Mouse (Mus musculus): ENCODE data around the gene Osbpl2. TPM values are rescaled to one million over a fixed set of nuclear protein-coding genes. Genes with fewer than 3 reads are reported as not detected.
"Not testable (repeated sequence)": the region's sequence is repeated elsewhere in the genome, so short reads cannot be mapped to it uniquely, and the experiment has no call there.

The Osbpl2 gene
- polyA plus RNA-seq, 1 experiment from 2014 or later: 41.8 TPM

- H3K4me1 ChIP-seq: peaks cover 14% of the 10 kb centered on the region
- no peaks in the 10 kb centered on the region for H3K27me3 ChIP-seq
- H3K9me3 ChIP-seq: no peaks in the 10 kb centered on the region
- ATAC-seq (ENCODE audit: insufficient number of reproducible peaks, insufficient read depth, low FRiP score, low TSS enrichment): no peak
- H3K4me2 ChIP-seq (replicated peaks): peak overlapping the region; percentile 62; the same call in 1 of the 2 replicates
- 0 out of 2 replicates have a peak overlapping the region, but pooled peaks have one; percentile 98 for H3K4me3 ChIP-seq
- peaks cover 25% of the 10 kb centered on the region for H3K36me3 ChIP-seq
- H3K9ac ChIP-seq: 0 out of 2 replicates have a peak overlapping the region, but pooled peaks have one; percentile 52
- no peak overlapping the region for H3K27ac ChIP-seq
- 89% methylated on average over 11 of the region's 11 CpGs for WGBS
Observed at GRCm38 (mm10) chr2:180170151-180170805, 51.2 kb downstream of the Osbpl2 start.

DNA sequence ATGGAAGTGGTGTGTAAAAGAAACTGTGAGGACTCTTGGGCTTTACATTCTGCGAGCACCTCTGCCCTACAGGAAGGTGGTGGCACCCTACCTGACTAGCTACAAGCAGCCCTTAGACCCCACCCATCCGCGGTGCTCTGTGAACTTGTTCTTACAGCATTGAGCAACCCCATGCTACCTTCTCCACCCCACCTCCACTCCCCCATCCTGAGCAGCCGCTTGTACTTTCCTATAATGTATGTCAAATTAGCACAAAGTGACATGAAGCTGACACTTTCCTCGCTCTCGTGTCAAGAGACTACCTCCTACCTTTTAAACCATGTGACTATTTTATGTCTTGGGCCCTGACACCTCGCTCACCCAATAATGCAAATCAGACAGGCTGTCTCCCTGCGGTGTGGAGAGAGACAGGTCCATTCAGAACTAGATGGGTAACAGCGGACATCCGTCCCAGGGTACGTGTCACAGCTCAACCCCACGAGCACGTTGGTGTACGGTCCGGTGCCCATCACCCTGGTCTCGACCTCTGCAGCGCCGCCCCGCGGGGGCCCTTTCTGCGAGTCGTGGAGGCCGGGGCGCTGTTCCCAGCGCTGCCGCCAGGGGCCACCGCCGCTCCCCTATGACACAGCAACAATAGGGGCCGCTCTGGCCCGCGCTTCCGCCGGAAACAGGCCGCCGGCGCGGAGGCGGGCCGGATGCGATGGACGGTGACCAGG lies 51.9 kb downstream of the Osbpl2 start, which contains the start of gene Adrm1:
Adrm1 (plus strand) TSS at position 680 of the 716 bp plus-strand sequence.
- Histone ChIP-seq H3K27ac (peak within 1 kb of the TSS; percentile 85), H3K4me3 (peak within 1 kb of the TSS; percentile 98), H3K9me3 (no peaks in the 10 kb centered on the region), H3K27me3 (no peaks in the 10 kb centered on the region), H3K4me1 (peaks cover 14% of the 10 kb centered on the region), H3K4me2 (replicated peaks) (peak within 1 kb of the TSS; percentile 90), H3K9ac (peak within 1 kb of the TSS; percentile 95), H3K36me3 (peaks cover 32% of the 10 kb centered on the region)
- 5% methylated on average over 41 of the region's 41 CpGs for WGBS
- ATAC-seq (ENCODE audit: insufficient number of reproducible peaks, insufficient read depth, low FRiP score, low TSS enrichment): peak; percentile 99

DNA sequence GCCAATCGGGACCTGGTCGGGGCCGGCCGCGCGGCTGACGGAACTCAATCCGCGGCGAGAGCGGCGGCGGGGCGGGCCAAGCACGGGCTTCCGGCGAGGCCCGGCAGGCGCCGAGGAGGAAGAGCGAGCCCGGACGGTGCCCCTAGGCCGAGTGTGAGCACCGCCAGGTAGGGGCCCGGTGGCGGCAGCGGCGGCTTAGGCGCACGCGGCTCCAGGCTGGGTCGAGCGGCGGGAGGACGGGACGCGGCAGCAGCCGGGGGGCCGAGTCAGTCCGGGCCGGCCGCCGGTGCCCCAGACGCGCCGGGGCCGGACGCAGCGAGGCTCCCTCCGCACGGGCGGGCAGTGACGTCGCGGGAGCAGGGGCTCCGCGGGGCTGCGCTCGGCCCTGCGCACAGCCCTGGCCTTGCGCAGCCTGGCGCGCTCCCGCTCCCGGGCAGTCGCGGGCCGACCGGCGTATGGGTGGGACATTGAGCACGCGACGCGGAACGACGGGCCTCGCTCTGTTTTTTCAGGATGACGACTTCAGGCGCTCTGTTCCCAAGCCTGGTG lies 52.5 kb downstream of the Osbpl2 start:
- H3K9me3 ChIP-seq: no peaks in the 10 kb centered on the region
- peaks cover 37% of the 10 kb centered on the region for H3K36me3 ChIP-seq
- H3K4me3 ChIP-seq: peak overlapping the region; percentile 98
- peak; percentile 73 for ATAC-seq (ENCODE audit: insufficient number of reproducible peaks, insufficient read depth, low FRiP score, low TSS enrichment)
- peaks cover 14% of the 10 kb centered on the region for H3K4me1 ChIP-seq
- peak overlapping the region; percentile 85 for H3K27ac ChIP-seq
- peak overlapping the region; percentile 90 for H3K4me2 ChIP-seq (replicated peaks)
- WGBS: under 1% methylated on average over 80 of the region's 80 CpGs
- no peaks in the 10 kb centered on the region for H3K27me3 ChIP-seq
- H3K9ac ChIP-seq: peak overlapping the region; percentile 95

- no peak overlapping the region for H3K27ac ChIP-seq
- H3K36me3 ChIP-seq: peaks cover 42% of the 10 kb centered on the region
- H3K27me3 ChIP-seq: no peaks in the 10 kb centered on the region
- H3K9me3 ChIP-seq: no peaks in the 10 kb centered on the region
- 5% methylated on average over 9 of the region's 9 CpGs for WGBS
- peak overlapping the region; percentile 98 for H3K4me3 ChIP-seq
- H3K4me2 ChIP-seq (replicated peaks): peak overlapping the region; percentile 90
- no peak for ATAC-seq (ENCODE audit: insufficient number of reproducible peaks, insufficient read depth, low FRiP score, low TSS enrichment)
- H3K9ac ChIP-seq: peak overlapping the region; percentile 95
- peaks cover 14% of the 10 kb centered on the region for H3K4me1 ChIP-seq
Observed at GRCm38 (mm10) chr2:180172152-180172551, 53.0 kb downstream of the Osbpl2 start.

DNA sequence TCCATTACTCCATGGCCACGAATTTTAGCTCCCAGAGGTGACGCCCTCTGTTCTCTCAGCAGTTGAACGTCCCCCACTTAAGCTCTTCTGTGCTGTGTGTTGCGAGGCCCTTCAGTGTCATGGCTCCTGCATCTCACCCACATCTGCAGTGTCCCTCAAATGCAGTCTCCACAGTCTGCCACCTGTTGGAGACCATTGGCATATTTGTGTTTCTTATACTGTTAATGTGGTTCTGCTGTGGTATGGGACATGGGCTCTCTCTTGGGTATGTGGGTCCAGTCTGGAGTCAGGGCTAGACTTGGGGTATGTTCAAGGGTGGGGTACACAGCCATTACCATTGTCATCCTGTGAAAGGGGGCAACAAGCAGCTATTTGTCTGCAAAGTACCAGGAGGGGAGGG lies 54.1 kb downstream of the Osbpl2 start:
- Histone ChIP-seq H3K36me3 (peaks cover 53% of the 10 kb centered on the region), H3K9ac (peak overlapping the region; percentile 95; the same call in 1 of the 2 replicates)
- 83% methylated on average over 4 of the region's 4 CpGs for WGBS

DNA sequence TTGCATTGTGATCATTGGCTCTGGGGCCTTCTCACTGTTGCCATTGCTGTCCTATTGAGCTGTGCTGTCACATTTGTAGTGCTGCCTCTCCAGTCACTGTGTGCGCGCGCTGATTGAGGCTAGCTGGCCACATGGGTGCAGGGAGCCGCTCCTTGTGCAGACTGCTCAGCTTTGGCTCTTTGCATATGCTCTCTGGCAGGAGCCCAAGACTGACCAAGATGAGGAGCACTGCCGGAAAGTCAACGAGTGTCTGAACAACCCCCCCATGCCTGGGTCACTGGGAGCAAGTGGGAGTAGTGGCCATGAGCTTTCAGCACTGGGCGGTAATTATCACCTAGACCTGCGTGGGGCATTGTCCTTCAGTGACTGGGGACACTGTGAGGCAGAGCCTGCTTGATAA lies 54.6 kb downstream of the Osbpl2 start:
- H3K4me3 ChIP-seq; H3K9me3 ChIP-seq; ATAC-seq (ENCODE audit: insufficient number of reproducible peaks, insufficient read depth, low FRiP score, low TSS enrichment); H3K27me3 ChIP-seq; H3K27ac ChIP-seq: not testable (repeated sequence)
- Histone ChIP-seq H3K36me3 (peaks cover 58% of the 10 kb centered on the region), H3K4me2 (replicated peaks) (peak overlapping the region; percentile 90; the same call in 1 of the 2 replicates), H3K9ac (peak overlapping the region; percentile 2; the same call in 1 of the 2 replicates), H3K4me1 (peaks cover 14% of the 10 kb centered on the region)
- WGBS: 89% methylated on average over 8 of the region's 8 CpGs

More for the DNA sequence above, 54.1 kb downstream of the Osbpl2 start:
- peak overlapping the region; percentile 90 for H3K4me2 ChIP-seq (replicated peaks)
- no peak overlapping the region for H3K27ac ChIP-seq
- ATAC-seq (ENCODE audit: insufficient number of reproducible peaks, insufficient read depth, low FRiP score, low TSS enrichment): no peak
- H3K9me3 ChIP-seq: no peaks in the 10 kb centered on the region
- peak overlapping the region; percentile 98 for H3K4me3 ChIP-seq
- no peaks in the 10 kb centered on the region for H3K27me3 ChIP-seq
- H3K4me1 ChIP-seq: peaks cover 14% of the 10 kb centered on the region

GRCm38 (mm10) chr2:180174121-180174520 lies 55.0 kb downstream of the Osbpl2 start:
- Histone ChIP-seq H3K36me3 (peaks cover 62% of the 10 kb centered on the region), H3K27me3 (no peaks in the 10 kb centered on the region), H3K4me2 (replicated peaks) (no peak overlapping the region), H3K9me3 (no peaks in the 10 kb centered on the region), H3K4me3 (no peak overlapping the region), H3K9ac (no peak overlapping the region), H3K4me1 (peaks cover 14% of the 10 kb centered on the region), H3K27ac (no peak overlapping the region)
- 92% methylated on average over 5 of the region's 5 CpGs for WGBS
- no peak for ATAC-seq (ENCODE audit: insufficient number of reproducible peaks, insufficient read depth, low FRiP score, low TSS enrichment)

DNA sequence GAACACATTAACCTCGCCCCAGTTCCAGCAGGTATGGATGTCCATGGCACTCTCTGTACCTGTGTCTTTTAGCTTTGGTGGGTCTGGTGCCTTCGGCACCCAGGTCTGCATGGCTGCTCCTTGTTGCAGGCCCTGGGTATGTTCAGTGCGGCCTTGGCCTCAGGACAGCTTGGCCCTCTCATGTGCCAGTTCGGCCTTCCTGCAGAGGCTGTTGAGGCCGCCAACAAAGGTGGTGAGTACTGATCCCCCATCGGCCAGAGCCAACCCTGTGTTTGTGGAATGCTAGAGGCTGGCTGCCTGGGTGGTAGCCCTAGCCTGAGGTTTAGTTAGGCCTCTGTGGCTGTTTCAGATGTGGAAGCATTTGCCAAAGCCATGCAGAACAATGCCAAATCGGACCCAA lies 56.6 kb downstream of the Osbpl2 start:
- no peak overlapping the region for H3K4me3 ChIP-seq
- 91% methylated on average over 7 of the region's 7 CpGs for WGBS
- peaks cover 14% of the 10 kb centered on the region for H3K4me1 ChIP-seq
- no peak overlapping the region for H3K27ac ChIP-seq
- no peak overlapping the region for H3K4me2 ChIP-seq (replicated peaks)
- no peak for ATAC-seq (ENCODE audit: insufficient number of reproducible peaks, insufficient read depth, low FRiP score, low TSS enrichment)
- H3K9me3 ChIP-seq: no peaks in the 10 kb centered on the region
- no peak overlapping the region for H3K9ac ChIP-seq
- peaks cover 67% of the 10 kb centered on the region for H3K36me3 ChIP-seq
- H3K27me3 ChIP-seq: no peaks in the 10 kb centered on the region

DNA sequence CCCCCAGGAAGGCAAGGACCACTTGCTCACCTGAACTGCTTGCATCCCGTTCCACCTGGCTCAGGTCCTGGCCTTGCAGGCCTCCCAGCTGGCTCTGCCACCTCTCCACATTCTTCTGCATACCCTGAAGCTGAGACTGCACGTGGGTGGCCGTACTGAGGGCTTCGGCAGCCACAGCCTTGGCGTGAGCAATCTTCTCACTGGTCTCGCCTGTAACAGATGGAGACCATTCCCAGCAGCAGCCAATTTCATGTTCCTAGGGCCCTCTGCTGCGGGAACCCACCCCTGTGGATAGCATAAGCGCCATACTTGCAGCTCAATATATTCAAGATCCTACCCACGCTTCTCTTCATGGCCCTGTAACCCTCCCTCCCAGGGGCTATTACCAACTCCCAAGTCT lies 62.4 kb downstream of the Osbpl2 start:
- Histone ChIP-seq H3K4me1 (no peaks in the 10 kb centered on the region), H3K27me3 (no peaks in the 10 kb centered on the region), H3K9me3 (no peaks in the 10 kb centered on the region), H3K27ac (no peak overlapping the region), H3K9ac (no peak overlapping the region), H3K4me2 (replicated peaks) (no peak overlapping the region), H3K4me3 (no peak overlapping the region), H3K36me3 (peaks cover 31% of the 10 kb centered on the region)
- no peak for ATAC-seq (ENCODE audit: insufficient number of reproducible peaks, insufficient read depth, low FRiP score, low TSS enrichment)
- 84% methylated on average over 9 of the region's 9 CpGs for WGBS

DNA sequence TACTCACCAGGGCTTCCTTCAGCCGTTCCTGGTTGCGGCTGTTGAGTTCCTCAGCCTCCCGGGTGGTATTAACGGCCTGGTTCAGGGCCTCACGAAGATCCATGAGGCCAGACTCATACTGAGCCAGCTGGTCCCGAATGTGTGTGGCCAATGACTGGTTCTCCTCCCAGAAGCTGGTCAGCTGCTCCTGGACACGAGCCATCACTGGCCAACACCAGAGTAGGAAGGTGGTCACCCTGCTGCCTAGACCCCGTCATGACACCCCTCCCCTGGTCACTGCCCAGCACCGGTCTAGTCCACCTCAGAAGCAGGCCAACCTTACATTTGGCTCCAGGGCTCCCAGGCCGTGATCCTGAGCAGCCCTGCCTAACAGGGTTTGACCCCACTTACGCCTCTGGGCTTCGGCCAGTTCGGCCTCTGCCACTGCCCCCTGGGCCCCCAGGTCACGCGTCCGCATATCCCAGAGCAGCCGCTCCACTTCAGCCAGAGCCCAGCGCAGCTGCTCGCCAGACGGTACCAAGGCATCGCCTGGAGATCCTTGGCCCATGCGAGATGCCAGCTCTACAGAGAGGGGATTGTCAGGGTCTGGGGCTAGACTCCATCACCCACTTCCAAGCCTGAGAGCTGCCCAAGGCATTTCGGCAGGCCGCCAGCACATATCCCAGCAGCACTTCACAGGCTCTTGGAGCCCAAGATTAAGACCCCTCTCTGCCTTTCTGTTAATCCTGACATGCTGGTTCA lies 65.1 kb downstream of the Osbpl2 start:
- Histone ChIP-seq H3K27ac (no peak overlapping the region), H3K27me3 (no peaks in the 10 kb centered on the region), H3K4me2 (replicated peaks) (no peak overlapping the region), H3K36me3 (peaks cover 6% of the 10 kb centered on the region), H3K9me3 (no peaks in the 10 kb centered on the region), H3K9ac (no peak overlapping the region), H3K4me1 (no peaks in the 10 kb centered on the region), H3K4me3 (no peak overlapping the region)
- 81% methylated on average over 24 of the region's 24 CpGs for WGBS
- ATAC-seq (ENCODE audit: insufficient number of reproducible peaks, insufficient read depth, low FRiP score, low TSS enrichment): no peak

DNA sequence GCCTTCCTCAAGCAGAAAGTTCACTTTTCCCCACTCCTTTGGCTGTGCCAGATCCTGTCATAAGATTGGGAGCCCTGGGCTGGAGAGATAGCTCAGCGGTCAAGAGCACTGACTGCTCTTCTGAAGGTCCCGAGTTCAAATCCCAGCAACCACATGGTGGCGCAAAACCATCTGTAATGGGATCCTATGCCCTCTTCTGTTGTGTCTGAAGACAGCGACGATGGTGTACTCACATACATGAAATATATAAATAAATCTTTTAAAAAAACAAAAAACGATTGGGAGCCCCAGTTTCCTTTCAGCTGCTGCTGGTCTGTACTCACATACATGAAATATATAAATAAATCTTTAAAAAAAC lies 65.6 kb downstream of the Osbpl2 start:
- ATAC-seq (ENCODE audit: insufficient number of reproducible peaks, insufficient read depth, low FRiP score, low TSS enrichment): no peak
- no peak overlapping the region for H3K4me3 ChIP-seq
- no peak overlapping the region for H3K4me2 ChIP-seq (replicated peaks)
- H3K27ac ChIP-seq: no peak overlapping the region
- H3K36me3 ChIP-seq: peaks cover under 1% of the 10 kb centered on the region
- 85% methylated on average over 6 of the region's 6 CpGs for WGBS
- H3K27me3 ChIP-seq: no peaks in the 10 kb centered on the region
- no peak overlapping the region for H3K9ac ChIP-seq
- H3K4me1 ChIP-seq: no peaks in the 10 kb centered on the region
- no peaks in the 10 kb centered on the region for H3K9me3 ChIP-seq

Measured in embryonic facial prominence, embryonic 12.5 days (tissue).